Mouse (Mus musculus): ENCODE results near the gene Rapgef2. TPM values are rescaled to one million over a fixed set of nuclear protein-coding genes. Genes with fewer than 3 reads are reported as not detected.
A peak's percentile ranks its signal among the peaks of the same experiment; 100 is the strongest.

Rapgef2 gene
- total RNA-seq, 2 experiments from 2014 or later: 40.2 to 51.6 TPM

- intact Hi-C loops (cut with DNase I): no loop called here
- DNase-seq: no peak
Measured at GRCm38 (mm10) chr3:79207216-79207615, 79.1 kb downstream of the Rapgef2 start.

- no peak for DNase-seq
- intact Hi-C loops (cut with DNase I): no loop called here
Measured at GRCm38 (mm10) chr3:79206524-79206923, 79.8 kb downstream of the Rapgef2 start.

GRCm38 (mm10) chr3:79205981-79206380 is 80.3 kb downstream of the Rapgef2 start:
- no peak for DNase-seq
- intact Hi-C loops (cut with DNase I): loop anchor here (2.0 kb wide), 1 partner anchor 81 kb away; the partner anchor contains the start of gene Rapgef2

GRCm38 (mm10) chr3:79205112-79205511 is 81.2 kb downstream of the Rapgef2 start:
- intact Hi-C loops (cut with DNase I): loop anchor here (2.0 kb wide), 1 partner anchor 82 kb away; the partner anchor contains the start of gene Rapgef2
- DNase-seq: no peak

GRCm38 (mm10) chr3:79204261-79204660 is 82.1 kb downstream of the Rapgef2 start:
- no peak for DNase-seq
- intact Hi-C loops (cut with DNase I): loop anchor here (2.0 to 5.0 kb wide), 2 partner anchors 83 to 293 kb away; partner anchors contain the start of gene Rapgef2

- intact Hi-C loops (cut with DNase I): loop anchor here (2.0 to 5.0 kb wide), 3 partner anchors 17 to 293 kb away; partner anchors contain the start of gene Rapgef2
- no peak for DNase-seq
Measured at GRCm38 (mm10) chr3:79203821-79204220, 82.5 kb downstream of the Rapgef2 start.

- intact Hi-C loops (cut with DNase I): loop anchor here (2.0 to 5.0 kb wide), 2 partner anchors 18 to 294 kb away; no protein-coding TSS in a partner anchor
- DNase-seq: peak; percentile 59 to 69
Measured at GRCm38 (mm10) chr3:79203178-79203577, 83.1 kb downstream of the Rapgef2 start.

GRCm38 (mm10) chr3:79202275-79203153 is 83.8 kb downstream of the Rapgef2 start:
- peak; percentile 86 to 89 for DNase-seq
- intact Hi-C loops (cut with DNase I): loop anchor here (1.0 to 5.0 kb wide), 3 partner anchors 18 to 384 kb away; no protein-coding TSS in a partner anchor

GRCm38 (mm10) chr3:79196708-79197437 is 89.4 kb downstream of the Rapgef2 start:
- peak; percentile 75 to 84 for DNase-seq
- intact Hi-C loops (cut with DNase I): loop anchor here (1.0 to 5.0 kb wide), 3 partner anchors 95 to 239 kb away; no protein-coding TSS in a partner anchor

GRCm38 (mm10) chr3:79195280-79195679 is 91.0 kb downstream of the Rapgef2 start:
- DNase-seq: no peak
- intact Hi-C loops (cut with DNase I): loop anchor here (5.0 kb wide), 2 partner anchors 93 to 128 kb away; no protein-coding TSS in a partner anchor

- peak in 1 of 2 experiments; percentile 33 for DNase-seq
- intact Hi-C loops (cut with DNase I): loop anchor here (5.0 kb wide), 1 partner anchor 52 kb away; no protein-coding TSS in a partner anchor
Measured at GRCm38 (mm10) chr3:79194111-79194793, 92.1 kb downstream of the Rapgef2 start.

- intact Hi-C loops (cut with DNase I): loop anchor here (2.0 to 5.0 kb wide), 2 partner anchors 14 to 51 kb away; no protein-coding TSS in a partner anchor
- DNase-seq: peak; percentile 68 to 77
Measured at GRCm38 (mm10) chr3:79193001-79193400, 93.3 kb downstream of the Rapgef2 start.

GRCm38 (mm10) chr3:79191981-79192380 is 94.3 kb downstream of the Rapgef2 start:
- intact Hi-C loops (cut with DNase I): loop anchor here (2.0 to 5.0 kb wide), 2 partner anchors 13 to 50 kb away; no protein-coding TSS in a partner anchor
- no peak for DNase-seq

- intact Hi-C loops (cut with DNase I): loop anchor here (5.0 kb wide), 1 partner anchor 49 kb away; no protein-coding TSS in a partner anchor
- no peak for DNase-seq
Measured at GRCm38 (mm10) chr3:79191471-79191870, 94.8 kb downstream of the Rapgef2 start.

- DNase-seq: peak; percentile 45 to 56
- intact Hi-C loops (cut with DNase I): loop anchor here (5.0 kb wide), 1 partner anchor 48 kb away; no protein-coding TSS in a partner anchor
Measured at GRCm38 (mm10) chr3:79190377-79190776, 95.9 kb downstream of the Rapgef2 start.

- DNase-seq: no peak
Measured at GRCm38 (mm10) chr3:79187912-79188311, 98.4 kb downstream of the Rapgef2 start.

GRCm38 (mm10) chr3:79182290-79182689 is 104.0 kb downstream of the Rapgef2 start:
- intact Hi-C loops (cut with DNase I): no loop called here
- DNase-seq: no peak

More at GRCm38 (mm10) chr3:79187912-79188311, 98.4 kb downstream of the Rapgef2 start:
- intact Hi-C loops (cut with DNase I): no loop called here

GRCm38 (mm10) chr3:79181248-79181991 is 104.9 kb downstream of the Rapgef2 start:
- DNase-seq: peak; percentile 83 to 86
- intact Hi-C loops (cut with DNase I): no loop called here

- DNase-seq: peak in 1 of 2 experiments; percentile 45
- intact Hi-C loops (cut with DNase I): no loop called here
Measured at GRCm38 (mm10) chr3:79180086-79180485, 106.2 kb downstream of the Rapgef2 start.
